Mouse (Mus musculus) layer of hippocampus, adult 2 months (tissue): ENCODE measurements at regions not wholly inside any gene's neighbourhood (a gene's known extent, or its start where the extent isn't known, plus 50 kb on each side); places are given as distances from the start of the nearest gene placed in this dataset.

ENCODE experiments used
- DNase-seq, 2 experiments: peaks; one replicate each; pipeline ENCODE4 v3.0.0; 2022; ENCODE audit warnings: low spot score in 2 of 2
- H3K27ac ChIP-seq: fragments of 200-600 bp; 2 replicates; pipeline ENCODE4 v1.8.1; 2022
- H3K4me3 ChIP-seq: fragments of 200-600 bp; 2 replicates; pipeline ENCODE4 v1.8.1; 2022; ENCODE audit warnings: mild to moderate bottlenecking
- CTCF ChIP-seq: fragments of 200-600 bp; conservative IDR thresholded peaks from 2 replicates; pipeline ENCODE4 v1.8.1; 2022; ENCODE audit warnings: antibody characterized with exemption, mild to moderate bottlenecking, moderate library complexity

GRCm38 (mm10) chr10:9005140-9005909 lies 119.5 kb upstream of the Sash1 start:
- no peak overlapping the region for H3K4me3 ChIP-seq
- H3K27ac ChIP-seq = peak overlapping the region; percentile 49; the same call in 1 of the 2 replicates
- TF ChIP-seq CTCF = no peak
- peak; percentile 62 to 69 for DNase-seq

GRCm38 (mm10) chr10:9002261-9002660 lies 116.4 kb upstream of the Sash1 start:
- Histone ChIP-seq H3K4me3 (no peak overlapping the region), H3K27ac (no peak overlapping the region)
- no peak for DNase-seq
- TF ChIP-seq CTCF = no peak

- Histone ChIP-seq H3K4me3 (no peak overlapping the region), H3K27ac (peak overlapping the region; percentile 51; the same call in 1 of the 2 replicates)
- no peak for TF ChIP-seq CTCF
- no peak for DNase-seq
Observed at GRCm38 (mm10) chr10:8998758-8999398, 113.0 kb upstream of the Sash1 start.

GRCm38 (mm10) chr10:8998356-8998755 lies 112.5 kb upstream of the Sash1 start:
- no peak for DNase-seq
- no peak overlapping the region for H3K4me3 ChIP-seq

GRCm38 (mm10) chr10:8995097-8995496 lies 109.2 kb upstream of the Sash1 start:
- no peak for DNase-seq
- TF ChIP-seq CTCF = no peak

More at GRCm38 (mm10) chr10:8998356-8998755, 112.5 kb upstream of the Sash1 start:
- peak overlapping the region; percentile 51; the same call in 1 of the 2 replicates for H3K27ac ChIP-seq
- no peak for TF ChIP-seq CTCF

GRCm38 (mm10) chr10:8986339-8986738 lies 100.5 kb upstream of the Sash1 start:
- H3K27ac ChIP-seq = no peak overlapping the region
- no peak overlapping the region for H3K4me3 ChIP-seq
- no peak for DNase-seq
- TF ChIP-seq CTCF = no peak

More at GRCm38 (mm10) chr10:8995097-8995496, 109.2 kb upstream of the Sash1 start:
- H3K27ac ChIP-seq = no peak overlapping the region
- H3K4me3 ChIP-seq = no peak overlapping the region

- Histone ChIP-seq H3K4me3 (no peak overlapping the region), H3K27ac (no peak overlapping the region)
- DNase-seq = no peak
- TF ChIP-seq CTCF = no peak
Observed at GRCm38 (mm10) chr10:8983347-8983746, 97.5 kb upstream of the Sash1 start.

- no peak for DNase-seq
- no peak for TF ChIP-seq CTCF
- no peak overlapping the region for H3K27ac ChIP-seq
- no peak overlapping the region for H3K4me3 ChIP-seq
Observed at GRCm38 (mm10) chr10:8980568-8980967, 94.7 kb upstream of the Sash1 start.

- Histone ChIP-seq H3K4me3 (no peak overlapping the region), H3K27ac (no peak overlapping the region)
- TF ChIP-seq CTCF = no peak
- peak in 1 of 2 experiments; percentile 26 for DNase-seq
Observed at GRCm38 (mm10) chr10:8978595-8978994, 92.7 kb upstream of the Sash1 start.

GRCm38 (mm10) chr10:8973934-8974333 lies 88.1 kb upstream of the Sash1 start:
- no peak overlapping the region; the same call in 1 of the 2 replicates for H3K27ac ChIP-seq
- no peak for DNase-seq
- TF ChIP-seq CTCF = peak; percentile 59
- no peak overlapping the region for H3K4me3 ChIP-seq

GRCm38 (mm10) chr10:8972789-8973551 lies 87.1 kb upstream of the Sash1 start:
- no peak for TF ChIP-seq CTCF
- no peak for DNase-seq
- H3K27ac ChIP-seq = peak overlapping the region; percentile 50
- no peak overlapping the region for H3K4me3 ChIP-seq

- no peak overlapping the region for H3K27ac ChIP-seq
- no peak for TF ChIP-seq CTCF
- no peak for DNase-seq
- no peak overlapping the region for H3K4me3 ChIP-seq
Observed at GRCm38 (mm10) chr10:8970807-8971206, 84.9 kb upstream of the Sash1 start.

- DNase-seq = no peak
- no peak overlapping the region for H3K4me3 ChIP-seq
- H3K27ac ChIP-seq = peak overlapping the region; percentile 37; the same call in 1 of the 2 replicates
- no peak for TF ChIP-seq CTCF
Observed at GRCm38 (mm10) chr10:8969586-8969985, 83.7 kb upstream of the Sash1 start.
